Mouse (Mus musculus) MEL (cell line): Measurements from ENCODE around the gene Atxn3. TPM values are rescaled to one million over a fixed set of nuclear protein-coding genes. Genes with fewer than 3 reads are reported as not detected.

Source experiments
- DNase-seq: peaks from one replicate; pipeline ENCODE4 v3.0.0; 2011; ENCODE audit warnings: low read depth, low spot score
- H3K27ac ChIP-seq: 2 replicates; pipeline ENCODE4 v1.5.1; 2012; ENCODE audit warnings: low read depth, mild to moderate bottlenecking, control low read depth, low read length, moderate library complexity; ENCODE audit not compliant: control insufficient read depth
- H3K27me3 ChIP-seq, 2 experiments: fragments of 150-350 bp in 1 of 2; sonication (generic) in 1 of 2; 2 replicates each; pipeline ENCODE4 v1.6.1; 2012; ENCODE audit warnings: low read length in 2 of 2, mild to moderate bottlenecking in 2 of 2, improper control_type of control experiment in 1 of 2, moderate library complexity in 1 of 2; ENCODE audit not compliant: insufficient read depth in 2 of 2, control insufficient read depth in 1 of 2
- H3K36me3 ChIP-seq, 2 experiments: 2 replicates each; pipeline ENCODE4 v1.6.1; 2012 to 2014; ENCODE audit warnings: low read length in 2 of 2, improper control_type of control experiment in 1 of 2, inconsistent platforms in 1 of 2, mild to moderate bottlenecking in 1 of 2; ENCODE audit not compliant: insufficient read depth in 2 of 2, control insufficient read depth in 1 of 2
- H3K4me1 ChIP-seq, 2 experiments: fragments of 150-350 bp in 1 of 2; sonication (generic) in 1 of 2; 2 replicates each; pipeline ENCODE4 v1.6.1; 2012; ENCODE audit warnings: low read length in 2 of 2, improper control_type of control experiment in 1 of 2, mild to moderate bottlenecking in 1 of 2; ENCODE audit not compliant: insufficient read depth in 2 of 2, control insufficient read depth in 1 of 2
- H3K4me3 ChIP-seq, 2 experiments: fragments of 150-350 bp in 1 of 2; sonication (generic) in 1 of 2; 2 replicates each; pipeline ENCODE4 v1.5.1; 2012; ENCODE audit warnings: low read depth in 2 of 2, low read length in 2 of 2, mild to moderate bottlenecking in 2 of 2, moderate library complexity in 2 of 2, control low read depth in 1 of 2, improper control_type of control experiment in 1 of 2; ENCODE audit not compliant: control insufficient read depth in 1 of 2, insufficient read depth in 1 of 2
- H3K79me2 ChIP-seq: 2 replicates; pipeline ENCODE4 v1.6.1; 2012; ENCODE audit warnings: mild to moderate bottlenecking, low read length, moderate library complexity; ENCODE audit not compliant: control insufficient read depth, poor library complexity, insufficient read depth
- H3K9ac ChIP-seq: 2 replicates; pipeline ENCODE4 v1.6.1; 2012; ENCODE audit warnings: low read depth, mild to moderate bottlenecking, control low read depth, low read length, moderate library complexity; ENCODE audit not compliant: control insufficient read depth, poor library complexity, severe bottlenecking
- H3K9me3 ChIP-seq: fragments of 150-350 bp; sonication (generic); replicated peaks from 2 replicates; pipeline ENCODE4 v1.6.1; 2012; ENCODE audit warnings: mild to moderate bottlenecking, low read length, improper control_type of control experiment, moderate library complexity; ENCODE audit not compliant: insufficient read depth
- CHD1 ChIP-seq: IDR thresholded peaks from 2 replicates; pipeline ENCODE4 v1.6.1; 2012; ENCODE audit warnings: low read depth, mild to moderate bottlenecking, inconsistent platforms, low read length, improper control_type of control experiment
- CHD2 ChIP-seq: IDR thresholded peaks from 2 replicates; pipeline ENCODE4 v1.6.1; 2011; ENCODE audit warnings: low read length, improper control_type of control experiment
- CTCF ChIP-seq, 3 experiments: IDR thresholded peaks in 2 of 3; conservative IDR thresholded peaks in 1 of 3; 2 replicates each; pipeline ENCODE4 v1.5.1; 2011 to 2012; ENCODE audit warnings: low read length in 3 of 3, low read depth in 2 of 3, mild to moderate bottlenecking in 2 of 3, improper control_type of control experiment in 1 of 3, inconsistent platforms in 1 of 3, mixed read lengths in 1 of 3, moderate library complexity in 1 of 3; ENCODE audit not compliant: control insufficient read depth in 1 of 3, insufficient read depth in 1 of 3, poor library complexity in 1 of 3, severe bottlenecking in 1 of 3
- ELF1 ChIP-seq: IDR thresholded peaks from 2 replicates; pipeline ENCODE4 v1.6.1; 2014; ENCODE audit warnings: low read depth, mild to moderate bottlenecking, inconsistent platforms, low read length, improper control_type of control experiment, moderate library complexity
- ETS1 ChIP-seq: IDR thresholded peaks from 2 replicates; pipeline ENCODE4 v1.6.1; 2012; ENCODE audit warnings: low read depth, mild to moderate bottlenecking, inconsistent platforms, low read length, improper control_type of control experiment, moderate library complexity
- HCFC1 ChIP-seq: IDR thresholded peaks from 2 replicates; pipeline ENCODE4 v1.6.1; 2012; ENCODE audit warnings: low read depth, mild to moderate bottlenecking, inconsistent platforms, low read length, improper control_type of control experiment, moderate library complexity
- MAZ ChIP-seq: IDR thresholded peaks from 2 replicates; pipeline ENCODE4 v1.6.1; 2012; ENCODE audit warnings: low read depth, mild to moderate bottlenecking, inconsistent platforms, low read length, improper control_type of control experiment
- NELFE ChIP-seq: IDR thresholded peaks from 2 replicates; pipeline ENCODE4 v1.6.1; 2011; ENCODE audit warnings: low read depth, low read length, improper control_type of control experiment
- NRF1 ChIP-seq: IDR thresholded peaks from 2 replicates; pipeline ENCODE4 v1.6.1; 2014; ENCODE audit warnings: low read depth, mild to moderate bottlenecking, inconsistent platforms, low read length, improper control_type of control experiment, moderate library complexity; ENCODE audit not compliant: poor library complexity, insufficient read depth, severe bottlenecking
- POLR2AphosphoS2 ChIP-seq: IDR thresholded peaks from 2 replicates; pipeline ENCODE4 v1.6.1; 2011; ENCODE audit warnings: low read length, improper control_type of control experiment
- POLR2AphosphoS5 ChIP-seq: IDR thresholded peaks from 2 replicates; pipeline ENCODE4 v1.6.1; 2012; ENCODE audit warnings: low read depth, borderline replicate concordance, mild to moderate bottlenecking, inconsistent platforms, low read length, moderate library complexity, mixed read lengths
- RAD21 ChIP-seq: IDR thresholded peaks from 2 replicates; pipeline ENCODE4 v1.6.1; 2011; ENCODE audit warnings: mild to moderate bottlenecking, low read depth, low read length, improper control_type of control experiment
- TBP ChIP-seq: IDR thresholded peaks from 2 replicates; pipeline ENCODE4 v1.8.0; 2011; ENCODE audit warnings: low read depth, low read length, improper control_type of control experiment
- UBTF ChIP-seq: IDR thresholded peaks from 2 replicates; pipeline ENCODE4 v1.6.1; 2012; ENCODE audit warnings: low read depth, mild to moderate bottlenecking, inconsistent platforms, low read length, improper control_type of control experiment, moderate library complexity, borderline replicate concordance; ENCODE audit not compliant: insufficient read depth
- USF1 ChIP-seq: IDR thresholded peaks from 2 replicates; pipeline ENCODE4 v1.6.1; 2014; ENCODE audit warnings: low read depth, mild to moderate bottlenecking, inconsistent platforms, low read length, improper control_type of control experiment, moderate library complexity
- ZC3H11A ChIP-seq: IDR thresholded peaks from 2 replicates; pipeline ENCODE4 v1.6.1; 2012; ENCODE audit warnings: low read depth, mild to moderate bottlenecking, inconsistent platforms, low read length, improper control_type of control experiment
- ZKSCAN1 ChIP-seq: IDR thresholded peaks from 2 replicates; pipeline ENCODE4 v1.6.1; 2012; ENCODE audit warnings: low read depth, mild to moderate bottlenecking, inconsistent platforms, low read length, improper control_type of control experiment, moderate library complexity
- ZNF384 ChIP-seq: IDR thresholded peaks from 2 replicates; pipeline ENCODE4 v1.6.1; 2012; ENCODE audit warnings: low read depth, mild to moderate bottlenecking, inconsistent platforms, low read length, improper control_type of control experiment
- polyA plus RNA-seq, 2 experiments: library from polyadenylated mRNA; stranded (reverse) in 1 of 2; unstranded in 1 of 2; fragments of >175 nt in 1 of 2; fragments of >200 nt in 1 of 2; gene quantifications; 2 replicates each; pipeline versions ENCODE4 v1.2.1 to v1.2.4; 2012; ENCODE audit warnings: low replicate concordance in 2 of 2, low read depth in 1 of 2; ENCODE audit not compliant: insufficient read length in 2 of 2, insufficient read depth in 1 of 2, missing spikeins in 1 of 2
- total RNA-seq: library from RNA; depleted of rRNA; stranded (reverse); fragments of 300-350 nt; gene quantifications from 2 replicates; pipeline ENCODE4 v1.2.3, GENCODE M21; 2012

Gene Atxn3
- total and polyA plus RNA-seq, 3 experiments, result 21.8 to 400 (median 27.8) TPM

GRCm38 (mm10) chr12:101899671-101900245 lies 58.3 kb downstream of the Atxn3 start:
- Histone ChIP-seq H3K4me3 (no peak overlapping the region), H3K27me3 (no peaks in the 10 kb centered on the region), H3K4me1 (no peaks in the 10 kb centered on the region), H3K79me2 (no peaks in the 10 kb centered on the region; the same call in 1 of the 2 replicates), H3K9me3 (no peaks in the 10 kb centered on the region), H3K36me3 (peaks cover 0 to 37% of the 10 kb centered on the region in 2 experiments; a peak in 2 of 4 replicates), H3K27ac (no peak overlapping the region), H3K9ac (no peak overlapping the region)
- TF ChIP-seq CHD2 (no peak), ZC3H11A (no peak), POLR2AphosphoS2 (no peak), HCFC1 (no peak), ETS1 (no peak), MAZ (no peak), TBP (no peak), NRF1 (no peak), USF1 (no peak), ZKSCAN1 (no peak), POLR2AphosphoS5 (no peak)
- DNase-seq, result no peak

- TF ChIP-seq ELF1 (no peak), NRF1 (no peak), ZNF384 (no peak), NELFE (no peak), UBTF (no peak), ZKSCAN1 (no peak), CHD1 (no peak), CTCF (IDR thresholded peaks at IDR 0.05 in 2 of 3, conservative IDR thresholded peaks at IDR 0.05 in 1 of 3; ENCODE audit: control insufficient read depth in 1 of 3, insufficient read depth in 1 of 3, low read depth in 2 of 3, low read length in 3 of 3, poor library complexity in 1 of 3, severe bottlenecking in 1 of 3) (no peak), POLR2AphosphoS5 (no peak), RAD21 (no peak)
- Histone ChIP-seq H3K27me3 (no peaks in the 10 kb centered on the region), H3K4me1 (no peaks in the 10 kb centered on the region), H3K79me2 (no peaks in the 10 kb centered on the region; the same call in 1 of the 2 replicates), H3K36me3 (peaks cover 0 to 37% of the 10 kb centered on the region in 2 experiments; a peak in 2 of 4 replicates), H3K9ac (no peak overlapping the region), H3K27ac (no peak overlapping the region), H3K9me3 (no peaks in the 10 kb centered on the region), H3K4me3 (no peak overlapping the region)
- DNase-seq, result no peak
Measured at GRCm38 (mm10) chr12:101898966-101899365, 59.1 kb downstream of the Atxn3 start.
